Mouse (Mus musculus) bone marrow macrophage, adult 2 months (primary cell): Measurements from ENCODE around the gene Hivep2.

Source experiments
- CTCF ChIP-seq: IDR thresholded peaks from 2 replicates; pipeline ENCODE4 v1.5.1; 2012; ENCODE audit warnings: low read depth, mild to moderate bottlenecking, low read length, moderate library complexity
- POLR2A ChIP-seq: IDR thresholded peaks from 2 replicates; pipeline ENCODE4 v1.6.1; 2012; ENCODE audit warnings: mild to moderate bottlenecking, low read depth, low read length, borderline replicate concordance

GRCm38 (mm10) chr10:14174124-14174523 lies 208.2 kb downstream of the Hivep2 start:
- TF ChIP-seq CTCF (no peak), POLR2A (no peak)
